Mouse (Mus musculus) kidney, adult 11 months (tissue): ENCODE data around the gene Klrg2.
"Not testable (repeated sequence)": the region's sequence is repeated elsewhere in the genome, so short reads cannot be mapped to it uniquely, and the experiment has no call there.

Experiments used
- DNase-seq: peaks from one replicate; pipeline ENCODE4 v3.0.0; 2022

Gene Klrg2

GRCm38 (mm10) chr6:38636852-38637618 lies at the start of gene Klrg2:
Klrg2 (minus strand) TSS chr6:38637242.
- DNase-seq = peak; percentile 72

GRCm38 (mm10) chr6:38682532-38682931 lies 45.5 kb upstream of the Klrg2 start:
- DNase-seq = no peak

GRCm38 (mm10) chr6:38677629-38678028 lies 40.6 kb upstream of the Klrg2 start:
- no peak for DNase-seq

- no peak for DNase-seq
Observed at GRCm38 (mm10) chr6:38676723-38677122, 39.7 kb upstream of the Klrg2 start.

- DNase-seq = no peak
Observed at GRCm38 (mm10) chr6:38676217-38676616, 39.2 kb upstream of the Klrg2 start.

GRCm38 (mm10) chr6:38672011-38672410 lies 35.0 kb upstream of the Klrg2 start:
- DNase-seq = no peak

GRCm38 (mm10) chr6:38671270-38671669 lies 34.2 kb upstream of the Klrg2 start:
- no peak for DNase-seq

- DNase-seq = not testable (repeated sequence)
Observed at GRCm38 (mm10) chr6:38670488-38670887, 33.4 kb upstream of the Klrg2 start.

- DNase-seq = no peak
Observed at GRCm38 (mm10) chr6:38669580-38669979, 32.5 kb upstream of the Klrg2 start.

- DNase-seq = no peak
Observed at GRCm38 (mm10) chr6:38662714-38663615, 25.9 kb upstream of the Klrg2 start, which contains the start of gene Clec2l. Clec2l (plus strand) TSS chr6:38663069.

GRCm38 (mm10) chr6:38661626-38662025 lies 24.6 kb upstream of the Klrg2 start:
- DNase-seq = no peak

GRCm38 (mm10) chr6:38650263-38650937 lies 13.4 kb upstream of the Klrg2 start:
- DNase-seq = peak; percentile 30

GRCm38 (mm10) chr6:38649545-38649944 lies 12.5 kb upstream of the Klrg2 start:
- DNase-seq = no peak

GRCm38 (mm10) chr6:38643039-38643438 lies 6.0 kb upstream of the Klrg2 start:
- no peak for DNase-seq

GRCm38 (mm10) chr6:38642593-38642992 lies 5.6 kb upstream of the Klrg2 start:
- DNase-seq = no peak

- no peak for DNase-seq
Observed at GRCm38 (mm10) chr6:38641645-38642044, 4.6 kb upstream of the Klrg2 start.

GRCm38 (mm10) chr6:38641228-38641627 lies 4.2 kb upstream of the Klrg2 start:
- no peak for DNase-seq

GRCm38 (mm10) chr6:38640401-38640800 lies 3.4 kb upstream of the Klrg2 start:
- DNase-seq = no peak

GRCm38 (mm10) chr6:38635941-38636851 lies 846 bp downstream of the Klrg2 start:
- DNase-seq = peak; percentile 38

GRCm38 (mm10) chr6:38634461-38634860 lies 2.6 kb downstream of the Klrg2 start:
- DNase-seq = no peak

- DNase-seq = no peak
Observed at GRCm38 (mm10) chr6:38632826-38633225, 4.2 kb downstream of the Klrg2 start.

GRCm38 (mm10) chr6:38629556-38629955 lies 7.5 kb downstream of the Klrg2 start:
- no peak for DNase-seq
